In genomic region chr1:78745230-78745777, GRCm38 (mm10) we compare ENCODE assay signal across 8 mouse cellular contexts.
DNase-seq lines count a peak whose midpoint lies in the region; ATAC-seq and TF ChIP-seq lines count a peak whose summit lies in the region.

No protein-coding gene starts in this region.

- intact Hi-C loops in left cerebral cortex, postnatal 10 days (cut with DNase I): no loop called here

- H3K9me3 ChIP-seq in forebrain, embryonic 15.5 days: no peaks in the 10 kb centered on the region
- no peaks in the 10 kb centered on the region for H3K9me3 ChIP-seq in forebrain, embryonic 12.5 days
- no peaks in the 10 kb centered on the region for H3K9me3 ChIP-seq in forebrain, postnatal 0 days (ENCODE audit: low read length)
- no peaks in the 10 kb centered on the region for H3K9me3 ChIP-seq in intestine, postnatal 0 days (ENCODE audit: control insufficient read depth)
- H3K9me3 ChIP-seq in stomach, embryonic 16.5 days (replicated peaks; ENCODE audit: control insufficient read depth, low read length): no peaks in the 10 kb centered on the region

- no peaks in the 10 kb centered on the region for H3K36me3 ChIP-seq in forebrain, embryonic 15.5 days
- no peaks in the 10 kb centered on the region for H3K36me3 ChIP-seq in forebrain, embryonic 12.5 days (replicated peaks)
- no peaks in the 10 kb centered on the region for H3K36me3 ChIP-seq in forebrain, postnatal 0 days (ENCODE audit: insufficient read depth)
- no peaks in the 10 kb centered on the region for H3K36me3 ChIP-seq in intestine, postnatal 0 days (ENCODE audit: control insufficient read depth, insufficient read depth)
- no peaks in the 10 kb centered on the region for H3K36me3 ChIP-seq in stomach, embryonic 16.5 days (ENCODE audit: control insufficient read depth, insufficient read depth, low read length)

- no peaks in the 10 kb centered on the region for H3K27me3 ChIP-seq in forebrain, embryonic 15.5 days
- H3K27me3 ChIP-seq in forebrain, embryonic 12.5 days: no peaks in the 10 kb centered on the region
- no peaks in the 10 kb centered on the region for H3K27me3 ChIP-seq in forebrain, postnatal 0 days (ENCODE audit: insufficient read depth, low read length)
- H3K27me3 ChIP-seq in intestine, postnatal 0 days (replicated peaks; ENCODE audit: control insufficient read depth, insufficient read depth, low read length): no peaks in the 10 kb centered on the region
- H3K27me3 ChIP-seq in stomach, embryonic 16.5 days (ENCODE audit: control insufficient read depth, insufficient read depth, low read length): no peaks in the 10 kb centered on the region

- WGBS in forebrain, embryonic 15.5 days: 51% methylated on average over 5 of the region's 5 CpGs
- 69% methylated on average over 5 of the region's 5 CpGs for WGBS in forebrain, embryonic 12.5 days
- WGBS in forebrain, postnatal 0 days: 43% methylated on average over 5 of the region's 5 CpGs
- WGBS in intestine, postnatal 0 days: 26% methylated on average over 5 of the region's 5 CpGs
- 12% methylated on average over 5 of the region's 5 CpGs for WGBS in stomach, embryonic 16.5 days

- no peak overlapping the region for H3K9ac ChIP-seq in forebrain, embryonic 15.5 days (replicated peaks)
- no peak overlapping the region for H3K9ac ChIP-seq in forebrain, embryonic 12.5 days
- H3K9ac ChIP-seq in forebrain, postnatal 0 days: no peak overlapping the region
- H3K9ac ChIP-seq in intestine, postnatal 0 days (ENCODE audit: low read depth, low read length): no peak overlapping the region
- H3K9ac ChIP-seq in stomach, embryonic 16.5 days (ENCODE audit: low read length): no peak overlapping the region

- no peak for TF ChIP-seq CTCF in forebrain, postnatal 0 days (IDR thresholded peaks at IDR 0.05; ENCODE audit: low read depth)
- no peak for TF ChIP-seq CTCF in intestine, postnatal 0 days (IDR thresholded peaks at IDR 0.05; ENCODE audit: low read depth)

- DNase-seq in adipocyte (ENCODE audit: low spot score): peak; percentile 74
- DNase-seq in forebrain, postnatal 0 days: peak; percentile 43
- peak; percentile 27 to 38 for DNase-seq in left cerebral cortex, postnatal 10 days (ENCODE audit: extremely low spot score in 1 of 2, low spot score in 2 of 2)
- DNase-seq in spleen, adult 12 weeks (ENCODE audit: low spot score): no peak

- peak overlapping the region; percentile 52; the same call in 1 of the 2 replicates for H3K27ac ChIP-seq in forebrain, embryonic 15.5 days (replicated peaks)
- no peak overlapping the region for H3K27ac ChIP-seq in forebrain, embryonic 12.5 days
- no peak overlapping the region; the same call in 1 of the 2 replicates for H3K27ac ChIP-seq in forebrain, postnatal 0 days (ENCODE audit: low read depth, low read length)
- no peak overlapping the region for H3K27ac ChIP-seq in intestine, postnatal 0 days (ENCODE audit: low read depth, low read length)
- peak overlapping the region; percentile 25; the same call in 1 of the 2 replicates for H3K27ac ChIP-seq in stomach, embryonic 16.5 days (ENCODE audit: low read length)

- no peak overlapping the region for H3K4me3 ChIP-seq in forebrain, embryonic 15.5 days
- H3K4me3 ChIP-seq in forebrain, embryonic 12.5 days (replicated peaks): no peak overlapping the region
- H3K4me3 ChIP-seq in forebrain, postnatal 0 days (ENCODE audit: low read depth, low read length): no peak overlapping the region
- no peak overlapping the region for H3K4me3 ChIP-seq in intestine, postnatal 0 days (ENCODE audit: low read depth, low read length)
- no peak overlapping the region for H3K4me3 ChIP-seq in stomach, embryonic 16.5 days (replicated peaks; ENCODE audit: low read length)

- ATAC-seq in forebrain, embryonic 15.5 days (replicated peaks): peak; percentile 71
- ATAC-seq in forebrain, embryonic 12.5 days (ENCODE audit: low FRiP score): no peak
- ATAC-seq in forebrain, postnatal 0 days: peak; percentile 52
- peak; percentile 16; the same call in 1 of the 2 replicates for ATAC-seq in intestine, postnatal 0 days
- peak; percentile 72; the same call in 1 of the 2 replicates for ATAC-seq in stomach, embryonic 16.5 days (ENCODE audit: insufficient read depth, low FRiP score)

- H3K4me2 ChIP-seq in forebrain, embryonic 15.5 days (replicated peaks): no peak overlapping the region
- H3K4me2 ChIP-seq in forebrain, embryonic 12.5 days: no peak overlapping the region
- H3K4me2 ChIP-seq in forebrain, postnatal 0 days (ENCODE audit: low read depth): no peak overlapping the region
- H3K4me2 ChIP-seq in intestine, postnatal 0 days (replicated peaks; ENCODE audit: low read depth): no peak overlapping the region
- H3K4me2 ChIP-seq in stomach, embryonic 16.5 days (ENCODE audit: low read depth, low read length): no peak overlapping the region

- H3K4me1 ChIP-seq in forebrain, embryonic 15.5 days: peaks cover 5% of the 10 kb centered on the region; the same call in 1 of the 2 replicates
- no peaks in the 10 kb centered on the region for H3K4me1 ChIP-seq in forebrain, embryonic 12.5 days
- peaks cover 8% of the 10 kb centered on the region for H3K4me1 ChIP-seq in forebrain, postnatal 0 days (ENCODE audit: insufficient read depth)
- no peaks in the 10 kb centered on the region for H3K4me1 ChIP-seq in intestine, postnatal 0 days (replicated peaks; ENCODE audit: control insufficient read depth, insufficient read depth, low read length)
- no peaks in the 10 kb centered on the region for H3K4me1 ChIP-seq in stomach, embryonic 16.5 days (ENCODE audit: control insufficient read depth, insufficient read depth, low read length)

Comparison
In these comparisons a context has a peak if more than half of its experiments do, and no peak if none do; other contexts are left out.
1. H3K27ac ChIP-seq: peak in forebrain, embryonic 15.5 days (single experiment) and stomach, embryonic 16.5 days (single experiment); none in forebrain, embryonic 12.5 days (single experiment), forebrain, postnatal 0 days (single experiment) and intestine, postnatal 0 days (single experiment).